Mouse (Mus musculus) E14TG2a.4 (cell line): ENCODE data around the gene Klhl9.
"Not testable (repeated sequence)": the region's sequence is repeated elsewhere in the genome, so short reads cannot be mapped to it uniquely, and the experiment has no call there.

Experiments used
- H3K27me3 ChIP-seq: 2 replicates; pipeline ENCODE4 v1.6.1; 2014; ENCODE audit warnings: low read length, control low read depth; ENCODE audit not compliant: insufficient read depth
- H3K36me3 ChIP-seq: 2 replicates; pipeline ENCODE4 v1.6.1; 2014; ENCODE audit warnings: low read length, control low read depth; ENCODE audit not compliant: insufficient read depth
- H3K4me1 ChIP-seq: replicated peaks from 2 replicates; pipeline ENCODE4 v1.6.1; 2014; ENCODE audit warnings: low read depth, low read length, control low read depth
- H3K4me3 ChIP-seq: replicated peaks from 2 replicates; pipeline ENCODE4 v1.5.1; 2014; ENCODE audit warnings: mild to moderate bottlenecking, low read length
- H3K9me3 ChIP-seq: 2 replicates; pipeline ENCODE4 v1.6.1; 2014; ENCODE audit warnings: low read length, control low read depth
- CTCF ChIP-seq: conservative IDR thresholded peaks from 2 replicates; pipeline ENCODE4 v1.5.1; 2014; ENCODE audit warnings: low read length
- NANOG ChIP-seq: IDR thresholded peaks from 2 replicates; pipeline ENCODE4 v1.6.1; 2014; ENCODE audit warnings: borderline replicate concordance, low read length, mixed read lengths
- POU5F1 ChIP-seq: IDR thresholded peaks from 2 replicates; pipeline ENCODE4 v1.6.1; 2014; ENCODE audit warnings: low read length, borderline replicate concordance

Klhl9 gene

GRCm38 (mm10) chr4:88721791-88722721, at the start of gene Klhl9, which contains the start of gene Gm26566:
Klhl9 (minus strand) TSS chr4:88722465.
Gm26566 (plus strand) TSS chr4:88721805.
- Histone ChIP-seq H3K4me3 (peak within 1 kb of the TSS; percentile 84), H3K4me1 (no peaks in the 10 kb centered on the region; the same call in 1 of the 2 replicates), H3K9me3 (peaks cover 75% of the 10 kb centered on the region), H3K27me3 (no peaks in the 10 kb centered on the region), H3K36me3 (peaks cover 28% of the 10 kb centered on the region)
- no peak for TF ChIP-seq NANOG
- no peak for TF ChIP-seq POU5F1
- TF ChIP-seq CTCF: no peak

DNA sequence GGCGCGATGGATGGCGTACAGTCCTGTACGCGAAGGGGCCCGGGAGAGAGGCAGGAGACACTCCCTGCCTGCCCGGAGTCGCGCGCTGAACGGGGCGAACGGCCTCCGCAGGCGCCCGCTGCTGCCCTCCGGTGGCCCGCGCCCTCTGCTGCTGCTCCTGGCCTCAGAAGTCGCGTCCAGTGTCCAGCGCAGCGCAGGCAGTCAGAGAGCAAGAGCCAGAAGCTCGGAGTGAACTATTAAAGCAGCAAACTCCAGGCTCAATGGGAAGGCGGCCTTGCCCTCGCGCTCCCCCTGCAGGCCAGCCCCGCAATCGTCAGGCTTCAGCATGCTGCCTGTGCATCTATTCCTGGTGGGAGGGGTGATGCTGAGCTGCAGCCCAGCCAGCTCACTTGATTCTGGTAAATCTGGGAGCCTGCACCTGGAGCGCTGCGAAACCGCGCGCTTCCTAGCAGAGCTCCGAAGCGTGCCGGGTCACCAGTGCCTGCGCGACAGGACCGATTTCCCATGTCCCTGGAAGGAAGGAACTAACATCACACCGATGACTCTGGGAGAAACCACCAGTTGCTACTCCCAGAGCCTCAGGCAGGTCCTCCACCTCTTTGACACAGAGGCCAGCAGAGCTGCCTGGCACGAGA, 41.2 kb upstream of the Klhl9 start:
- H3K27me3 ChIP-seq, H3K9me3 ChIP-seq, H3K36me3 ChIP-seq, H3K4me3 ChIP-seq, H3K4me1 ChIP-seq: not testable (repeated sequence)

- not testable (repeated sequence) for H3K27me3 ChIP-seq, H3K36me3 ChIP-seq, H3K4me1 ChIP-seq, H3K9me3 ChIP-seq, H3K4me3 ChIP-seq
These were observed 40.1 kb upstream of the Klhl9 start for GRCm38 (mm10) chr4:88762341-88762740.

DNA sequence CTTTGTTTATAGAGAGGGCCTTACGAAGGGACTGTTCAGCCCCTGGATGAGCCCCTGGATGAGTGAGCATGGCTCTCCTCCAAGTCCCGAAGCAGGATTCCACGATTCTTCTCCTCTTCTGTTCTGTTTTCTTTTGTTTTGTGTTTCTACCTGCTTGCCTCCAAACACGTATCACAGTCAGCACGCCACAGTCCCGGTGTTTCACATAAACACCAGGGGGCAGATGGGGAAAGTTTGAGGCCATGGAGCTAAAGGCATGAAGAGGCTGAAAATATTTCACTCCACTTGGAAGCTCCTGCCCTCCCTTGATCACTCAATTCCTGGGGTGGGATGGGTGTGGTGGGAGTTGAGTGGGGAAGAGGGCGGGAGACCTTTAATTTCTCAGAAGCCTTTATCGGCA, 39.5 kb upstream of the Klhl9 start:
- not testable (repeated sequence) for H3K4me1 ChIP-seq, H3K27me3 ChIP-seq, H3K9me3 ChIP-seq, H3K4me3 ChIP-seq, H3K36me3 ChIP-seq

DNA sequence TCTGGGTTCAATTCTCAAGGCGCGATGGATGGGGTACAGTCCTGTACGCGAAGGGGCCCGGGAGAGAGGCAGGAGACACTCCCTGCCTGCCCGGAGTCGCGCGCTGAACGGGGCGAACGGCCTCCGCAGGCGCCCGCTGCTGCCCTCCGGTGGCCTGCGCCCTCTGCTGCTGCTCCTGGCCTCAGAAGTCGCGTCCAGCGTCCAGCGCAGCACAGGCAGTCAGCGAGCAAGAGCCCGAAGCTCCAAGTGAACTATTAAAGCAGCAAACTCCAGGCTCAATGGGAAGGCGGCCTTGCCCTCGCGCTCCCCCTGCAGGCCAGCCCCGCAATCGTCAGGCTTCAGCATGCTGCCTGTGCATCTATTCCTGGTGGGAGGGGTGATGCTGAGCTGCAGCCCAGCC, 38.2 kb upstream of the Klhl9 start:
- H3K27me3 ChIP-seq: peaks cover 19% of the 10 kb centered on the region
- H3K36me3 ChIP-seq, H3K9me3 ChIP-seq, H3K4me1 ChIP-seq, H3K4me3 ChIP-seq: not testable (repeated sequence)

DNA sequence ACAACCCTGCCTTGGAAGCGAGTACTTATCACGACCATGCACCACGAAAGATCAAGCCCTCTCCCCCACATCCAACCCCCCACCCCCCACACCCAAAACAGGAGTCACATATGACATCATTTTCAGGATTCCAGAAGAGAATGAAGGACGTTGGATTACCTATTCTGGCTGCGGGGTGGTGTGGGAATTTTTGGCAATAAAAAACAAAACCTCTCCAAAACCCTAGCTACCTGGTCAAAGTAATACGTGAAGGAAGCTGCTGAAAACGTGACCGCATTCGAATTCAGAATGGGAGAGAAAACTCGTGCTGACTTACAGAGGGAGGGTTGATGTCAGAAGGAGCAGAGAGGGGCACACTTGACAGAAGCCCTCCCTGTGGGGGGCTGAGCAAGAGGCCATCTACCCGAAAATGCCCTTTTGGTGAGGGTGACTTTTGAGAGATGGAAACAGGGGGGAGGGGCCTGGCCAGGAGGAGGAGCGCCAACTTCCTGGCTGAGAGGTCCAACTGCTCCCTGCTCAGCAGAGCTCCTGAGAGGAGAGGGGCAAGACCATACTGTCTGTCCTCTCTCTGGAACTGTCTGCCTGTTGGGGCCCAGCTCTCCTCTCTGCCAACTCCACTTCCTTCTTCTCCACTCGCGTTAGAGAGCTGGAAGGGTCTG, 37.5 kb upstream of the Klhl9 start, which contains the start of gene Gm13283:
Gm13283 (plus strand) TSS at position 510 of the 659 bp plus-strand sequence.
- not testable (repeated sequence) for H3K4me3 ChIP-seq, H3K9me3 ChIP-seq, H3K4me1 ChIP-seq, H3K36me3 ChIP-seq
- peaks cover 22% of the 10 kb centered on the region for H3K27me3 ChIP-seq

GRCm38 (mm10) chr4:88758751-88759150, 36.5 kb upstream of the Klhl9 start:
- not testable (repeated sequence) for H3K9me3 ChIP-seq, H3K36me3 ChIP-seq, H3K4me3 ChIP-seq, H3K4me1 ChIP-seq
- peaks cover 22% of the 10 kb centered on the region for H3K27me3 ChIP-seq

DNA sequence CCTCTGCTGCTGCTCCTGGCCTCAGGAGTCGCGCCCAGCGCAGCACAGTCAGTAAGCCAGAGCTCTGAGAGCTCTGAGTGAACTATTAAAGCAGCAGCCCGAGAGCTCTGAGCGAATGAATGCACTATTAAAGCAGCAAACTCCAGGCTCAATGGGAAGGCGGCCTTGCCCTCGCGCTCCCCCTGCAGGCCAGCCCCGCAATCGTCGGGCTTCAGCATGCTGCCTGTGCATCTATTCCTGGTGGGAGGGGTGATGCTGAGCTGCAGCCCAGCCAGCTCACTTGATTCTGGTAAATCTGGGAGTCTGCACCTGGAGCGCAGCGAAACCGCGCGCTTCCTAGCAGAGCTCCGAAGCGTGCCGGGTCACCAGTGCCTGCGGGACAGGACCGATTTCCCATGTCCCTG, 35.4 kb upstream of the Klhl9 start:
- not testable (repeated sequence) for H3K9me3 ChIP-seq, H3K4me1 ChIP-seq
- peaks cover 22% of the 10 kb centered on the region for H3K27me3 ChIP-seq

GRCm38 (mm10) chr4:88756581-88757513, 34.6 kb upstream of the Klhl9 start:
- not testable (repeated sequence) for H3K36me3 ChIP-seq, H3K4me3 ChIP-seq, H3K4me1 ChIP-seq, H3K9me3 ChIP-seq
- H3K27me3 ChIP-seq: peaks cover 19% of the 10 kb centered on the region

More for the DNA sequence above, 35.4 kb upstream of the Klhl9 start:
- H3K4me3 ChIP-seq, H3K36me3 ChIP-seq: not testable (repeated sequence)

DNA sequence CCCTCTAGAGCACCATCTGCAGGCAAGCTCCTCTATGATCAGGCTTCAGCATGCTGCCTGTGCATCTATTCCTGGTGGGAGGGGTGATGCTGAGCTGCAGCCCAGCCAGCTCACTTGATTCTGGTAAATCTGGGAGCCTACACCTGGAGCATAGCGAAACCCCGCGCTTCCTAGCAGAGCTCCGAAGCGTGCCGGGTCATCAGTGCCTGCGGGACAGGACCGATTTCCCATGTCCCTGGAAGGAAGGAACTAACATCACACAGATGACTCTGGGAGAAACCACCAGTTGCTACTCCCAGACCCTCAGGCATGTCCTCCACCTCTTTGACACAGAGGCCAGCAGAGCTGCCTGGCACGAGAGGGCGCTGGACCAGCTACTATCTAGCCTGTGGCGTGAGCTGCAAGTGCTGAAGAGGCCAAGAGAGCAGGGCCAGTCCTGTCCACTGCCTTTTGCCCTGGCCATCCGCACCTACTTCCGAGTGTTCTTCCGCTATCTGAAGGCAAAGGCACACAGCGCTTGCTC, 32.6 kb upstream of the Klhl9 start, which contains the start of gene Gm13271:
Gm13271 (plus strand) TSS at position 51 of the 523 bp plus-strand sequence.
- not testable (repeated sequence) for H3K4me1 ChIP-seq, H3K36me3 ChIP-seq, H3K4me3 ChIP-seq
- Histone ChIP-seq H3K9me3 (peaks cover 11% of the 10 kb centered on the region), H3K27me3 (peaks cover 19% of the 10 kb centered on the region)
